Mouse (Mus musculus) cerebellum, adult (tissue): ENCODE results near the gene Trpc4.

Source experiments
- ATAC-seq: cut with Nextera tagmentation; 2 replicates; pipeline ENCODE4 v1.9.2; 2017; ENCODE audit warnings: mild to moderate bottlenecking, moderate library complexity, mixed read lengths; ENCODE audit not compliant: insufficient number of reproducible peaks, low FRiP score, low TSS enrichment

The Trpc4 gene

DNA sequence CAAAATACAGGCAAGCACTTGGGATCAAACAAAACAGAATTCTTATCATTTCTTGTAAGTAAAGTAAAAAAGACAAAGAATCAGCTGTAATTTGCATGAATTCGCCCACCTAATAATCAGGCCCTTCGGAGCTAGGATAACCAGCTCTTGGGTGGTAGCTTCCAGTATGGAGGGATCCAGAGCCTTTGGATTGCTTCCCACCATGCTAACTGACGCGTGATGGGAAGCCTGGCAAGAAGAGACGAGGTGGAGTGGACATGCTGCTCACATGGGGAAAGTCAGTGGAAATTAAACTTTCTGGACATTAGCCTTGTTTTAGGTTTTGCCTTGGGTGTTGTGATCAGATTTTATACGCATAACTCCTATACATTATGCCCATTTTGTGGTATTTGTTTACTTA is 93.5 kb downstream of the Trpc4 start:
- ATAC-seq, result no peak

DNA sequence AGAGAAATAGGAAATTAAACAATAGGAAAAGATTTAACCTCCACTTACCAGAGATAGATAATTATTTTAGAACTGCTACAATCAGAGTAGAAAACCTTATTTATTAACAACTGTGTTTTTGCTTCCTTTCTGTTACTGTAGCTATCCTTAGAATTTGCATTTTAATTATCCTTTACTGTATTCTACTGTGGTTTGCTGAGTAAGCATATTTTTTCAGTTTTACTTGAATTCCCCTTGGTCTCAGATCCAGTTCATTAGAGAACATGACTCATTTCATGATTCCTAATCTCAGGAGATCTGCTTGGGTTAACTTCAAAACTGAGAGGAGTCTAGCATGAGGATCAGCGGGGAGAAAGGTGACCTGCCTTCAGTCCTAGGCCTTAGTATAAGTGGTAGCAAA is 111.1 kb downstream of the Trpc4 start:
- ATAC-seq, result no peak

DNA sequence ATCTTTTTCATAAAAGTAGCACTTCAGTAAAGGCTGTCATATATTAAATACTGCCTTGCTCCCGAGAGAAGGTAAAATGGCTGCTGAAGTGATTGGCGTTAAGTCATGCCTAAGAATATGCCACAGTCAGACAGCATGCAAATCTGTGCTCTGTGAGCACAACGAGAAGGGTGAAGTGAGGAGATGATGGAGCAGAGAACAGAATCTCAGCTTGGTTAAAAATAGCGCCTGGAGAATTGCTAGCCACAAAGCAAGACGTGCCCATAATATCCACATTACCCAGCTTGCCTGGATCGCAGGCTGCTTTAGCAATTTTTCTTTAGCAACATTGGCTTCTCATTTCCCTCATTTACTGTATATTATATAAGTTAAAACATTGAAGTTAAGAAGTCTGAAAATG is 113.3 kb downstream of the Trpc4 start:
- no peak for ATAC-seq

DNA sequence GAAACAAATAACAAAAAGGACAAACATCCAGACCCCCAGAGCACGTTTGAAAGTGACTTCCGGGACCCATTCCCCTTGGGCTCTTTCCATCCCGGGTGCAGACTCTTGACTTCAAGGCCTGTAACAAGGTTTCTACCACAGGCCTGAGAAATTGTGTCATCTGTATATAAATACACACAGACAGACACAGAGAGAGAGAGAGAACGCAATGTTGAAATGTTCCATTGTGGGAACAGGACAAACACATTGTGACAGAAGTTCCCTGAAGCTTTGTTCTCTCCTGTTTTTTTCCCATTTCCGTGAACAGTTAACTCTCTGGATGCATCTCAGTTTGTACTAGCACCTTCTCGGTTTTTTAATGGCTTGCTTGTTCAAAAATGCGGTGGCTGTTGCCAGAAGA is 118.8 kb downstream of the Trpc4 start:
- no peak for ATAC-seq

DNA sequence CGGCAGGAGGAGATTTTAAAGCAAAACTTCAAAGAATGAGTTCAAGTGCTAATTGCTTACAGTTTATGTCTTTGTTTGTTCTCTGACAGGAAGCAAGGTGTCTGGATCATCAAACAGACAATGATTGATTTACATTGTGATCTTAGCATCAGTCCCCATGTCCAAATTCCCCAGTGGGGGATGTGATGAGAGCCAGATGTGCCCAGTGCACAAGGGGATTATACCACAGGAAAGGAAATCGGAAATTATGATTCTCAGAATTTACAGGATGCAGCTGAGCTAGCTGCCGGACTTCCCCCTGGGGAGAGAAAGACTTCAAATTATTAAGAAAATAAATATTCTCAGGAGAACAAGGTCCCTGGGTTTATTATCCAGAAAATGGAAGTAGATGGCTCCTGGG is 133.9 kb downstream of the Trpc4 start:
- no peak for ATAC-seq

DNA sequence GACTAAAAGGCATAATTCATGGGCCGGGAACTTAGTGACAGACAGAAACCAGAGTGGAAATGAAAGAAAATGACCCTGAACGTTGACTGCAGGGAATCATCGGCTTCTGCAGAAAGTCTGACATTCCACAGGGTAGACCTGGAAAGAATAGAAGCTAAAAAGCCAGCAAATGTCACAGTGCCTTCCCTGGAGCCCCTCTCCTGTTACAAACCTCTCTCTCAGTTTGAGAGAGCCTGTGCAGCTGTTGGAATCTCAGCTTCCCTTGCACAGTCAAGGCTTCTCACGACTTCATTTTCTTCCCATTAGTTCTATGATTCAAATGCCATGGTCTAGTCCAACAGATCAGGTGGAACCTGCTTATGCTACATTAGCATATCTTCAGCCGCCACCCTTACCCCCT is 154.8 kb downstream of the Trpc4 start:
- no peak for ATAC-seq

DNA sequence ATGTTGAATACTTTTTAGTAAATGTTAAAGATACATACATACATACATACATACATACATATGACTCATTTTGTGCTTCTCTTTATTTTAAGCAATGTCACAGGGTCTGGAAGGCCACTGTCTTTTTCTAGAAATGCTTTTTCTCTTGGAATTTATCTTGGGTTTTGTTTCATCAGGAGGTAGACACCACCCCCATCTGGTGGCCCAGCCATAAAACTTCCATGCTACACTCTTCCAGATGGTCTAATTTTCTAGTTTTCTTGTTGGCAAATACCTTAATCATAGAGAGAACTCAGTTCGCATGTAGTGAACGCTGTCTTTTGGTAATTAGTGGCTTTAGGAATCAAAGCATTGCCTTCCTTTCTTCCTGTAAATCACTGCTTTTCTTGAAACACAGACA is 158.2 kb downstream of the Trpc4 start:
- ATAC-seq, result no peak

DNA sequence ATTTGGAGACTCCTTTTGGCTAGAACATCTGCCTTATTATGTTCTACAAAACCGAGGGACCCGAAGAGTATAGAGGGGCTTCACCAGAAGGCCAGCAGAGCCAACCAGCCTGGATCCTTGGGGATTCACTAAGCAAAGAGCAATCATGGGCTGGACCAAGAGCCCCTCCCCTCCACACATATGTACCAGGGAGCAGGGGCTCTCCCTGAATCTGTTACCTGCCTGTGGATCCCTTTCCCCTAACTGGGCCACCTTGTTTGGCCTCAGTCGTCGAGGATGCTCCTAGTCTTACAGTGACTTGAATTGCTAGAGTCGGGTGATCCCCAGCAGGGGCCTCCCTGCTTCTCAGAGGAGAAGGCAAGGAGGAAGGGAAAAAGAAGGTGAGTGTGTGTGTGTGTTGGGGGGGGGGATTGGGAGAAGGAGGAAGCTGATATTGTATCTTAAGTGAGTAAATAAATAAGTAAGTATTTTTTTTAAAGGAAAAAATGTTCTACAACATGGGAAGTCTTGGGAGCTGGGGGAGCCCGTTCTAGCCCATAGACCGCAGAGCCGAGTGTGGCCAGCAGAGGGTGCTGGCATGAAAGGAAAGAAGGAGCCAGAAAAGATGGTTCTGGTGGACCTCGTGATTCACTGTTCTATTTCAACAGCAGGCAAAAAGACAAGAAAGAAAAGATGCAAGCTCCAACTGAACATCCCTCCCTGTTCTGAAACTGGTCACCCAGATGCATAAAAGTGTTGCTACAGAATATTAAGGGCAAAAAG is 197.2 kb downstream of the Trpc4 start:
- peak; percentile 61; the same call in 1 of the 2 replicates for ATAC-seq

DNA sequence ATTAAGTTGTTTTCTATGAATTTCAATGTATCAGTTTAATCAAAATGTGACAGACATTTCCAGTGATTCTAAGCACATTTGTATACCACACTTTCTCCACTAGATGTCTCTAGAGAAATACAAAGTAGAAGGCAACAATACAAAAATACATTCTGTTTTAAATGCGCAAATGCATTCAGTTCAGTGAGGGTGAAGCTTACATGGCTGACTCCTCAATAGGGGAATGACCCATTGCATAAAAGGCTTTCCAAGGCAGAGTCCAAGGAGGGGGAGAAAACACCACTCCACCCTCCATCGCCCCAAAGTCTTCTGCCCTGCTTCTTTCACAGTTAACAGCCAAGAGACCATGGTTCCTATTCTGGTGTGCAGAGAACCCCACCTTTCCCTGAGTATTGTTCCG is 201.7 kb downstream of the Trpc4 start:
- ATAC-seq, result no peak

DNA sequence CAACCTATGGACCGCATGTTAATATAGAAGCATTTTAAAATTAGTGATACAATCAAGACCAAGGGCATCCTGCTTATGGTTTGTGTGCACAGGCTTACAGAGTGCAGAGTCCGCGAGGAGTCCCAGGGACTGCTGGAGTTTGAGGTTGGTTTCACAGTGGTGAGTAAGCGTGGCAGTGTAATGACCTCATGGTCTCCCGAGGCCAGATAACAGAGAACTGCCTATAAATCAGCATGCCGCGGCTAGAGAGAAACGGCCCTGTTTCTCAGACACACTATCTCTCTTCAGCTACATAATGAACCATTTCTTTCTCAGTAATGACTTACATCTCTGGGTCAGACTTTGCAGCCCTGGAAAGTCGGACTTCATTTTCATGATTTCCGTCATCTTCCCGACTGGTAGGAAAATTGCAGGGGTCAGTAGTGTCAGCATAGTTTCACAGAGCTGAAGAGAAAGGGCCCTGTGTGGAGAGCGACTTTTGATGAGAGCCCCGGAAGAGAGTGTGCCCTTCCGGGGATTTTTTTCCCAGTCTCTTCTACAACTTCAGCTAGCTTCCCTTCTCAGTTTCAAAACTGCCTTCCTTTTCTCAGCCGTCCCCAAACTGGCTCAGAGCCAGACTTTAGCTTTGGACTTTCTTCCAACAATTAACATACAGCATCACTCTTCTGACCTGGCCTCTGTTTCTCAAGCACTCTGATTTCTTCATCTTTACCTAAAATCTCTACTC is 202.8 kb downstream of the Trpc4 start:
- ATAC-seq, result no peak

DNA sequence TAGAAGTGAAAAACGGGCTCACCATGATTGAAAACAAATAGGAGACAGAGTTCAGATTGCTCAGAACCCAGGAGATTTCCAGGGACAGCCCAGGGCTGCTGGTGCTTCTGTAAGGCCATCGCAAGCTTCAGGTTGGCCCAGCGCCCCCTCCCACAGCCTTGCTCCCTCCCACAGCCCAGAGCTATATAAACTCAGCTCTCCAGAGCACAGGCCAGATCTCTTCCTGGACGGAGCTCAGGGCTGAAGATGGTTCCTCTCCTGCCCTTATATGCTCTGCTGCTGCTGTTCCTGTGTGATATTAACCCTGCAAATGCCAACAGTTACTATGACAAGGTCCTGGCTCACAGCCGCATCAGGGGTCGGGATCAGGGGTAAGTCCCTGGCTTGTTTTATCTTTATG is 205.1 kb downstream of the Trpc4 start, which contains the start of gene Postn:
Gene Postn (plus strand): TSS at position 213 of the 400 bp plus-strand sequence.
- ATAC-seq, result no peak

DNA sequence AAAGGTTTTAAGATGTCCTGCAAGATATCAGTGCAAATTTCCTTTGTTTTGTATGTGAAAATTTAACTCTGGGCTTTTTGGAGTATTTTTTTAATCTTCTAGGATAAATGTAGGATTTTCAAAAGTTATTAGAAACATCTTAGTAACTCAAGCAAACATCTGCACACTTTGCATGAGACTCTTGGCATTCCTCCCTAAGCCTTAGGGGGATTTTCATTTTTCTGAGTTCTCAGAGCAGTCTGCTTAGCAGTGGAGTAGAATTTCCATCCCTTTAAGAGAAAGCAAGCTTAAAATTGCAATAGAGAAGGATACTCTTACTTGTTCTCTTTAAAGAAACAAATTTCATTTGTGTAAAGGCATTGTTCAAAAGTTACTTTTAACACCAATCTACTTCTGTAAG is 205.8 kb downstream of the Trpc4 start:
- no peak for ATAC-seq
